Mouse (Mus musculus) olfactory bulb, adult 2 months (tissue): Measurements from ENCODE around the gene Il22.
"Not testable (repeated sequence)": the region's sequence is repeated elsewhere in the genome, so short reads cannot be mapped to it uniquely, and the experiment has no call there.

ENCODE experiments used
- CTCF ChIP-seq: fragments of 200-500 bp; IDR thresholded peaks from 2 replicates; pipeline ENCODE4 v1.5.1; 2012; ENCODE audit warnings: low read depth, mild to moderate bottlenecking, low read length, moderate library complexity; ENCODE audit not compliant: insufficient read depth
- POLR2A ChIP-seq: fragments of 200-500 bp; IDR thresholded peaks from 2 replicates; pipeline ENCODE4 v1.6.1; 2012; ENCODE audit warnings: mild to moderate bottlenecking, low read depth, low read length, moderate library complexity; ENCODE audit not compliant: insufficient read depth

GRCm38 (mm10) chr10:118175542-118175941, 29.2 kb upstream of the Il22 start:
- not testable (repeated sequence) for TF ChIP-seq POLR2A, CTCF
